Mouse (Mus musculus) embryonic fibroblast, embryonic 13.5 days (primary cell): ENCODE results near the gene Srsf4. TPM values are rescaled to one million over a fixed set of nuclear protein-coding genes. Genes with fewer than 3 reads are reported as not detected.

Source experiments
- H3K27ac ChIP-seq: 2 replicates; pipeline ENCODE4 v1.5.1; 2012; ENCODE audit warnings: low read length, control low read depth, inconsistent platforms; ENCODE audit not compliant: insufficient read depth
- H3K4me1 ChIP-seq: 2 replicates; pipeline ENCODE4 v1.6.1; 2011; ENCODE audit warnings: low read length; ENCODE audit not compliant: control insufficient read depth, insufficient read depth
- H3K4me3 ChIP-seq: 2 replicates; pipeline ENCODE4 v1.5.1; 2011; ENCODE audit warnings: mild to moderate bottlenecking, control low read depth, low read length; ENCODE audit not compliant: insufficient read depth
- CTCF ChIP-seq: IDR thresholded peaks from 2 replicates; pipeline ENCODE4 v1.5.1; 2011; ENCODE audit warnings: mild to moderate bottlenecking, control low read depth, low read length, moderate library complexity, borderline replicate concordance; ENCODE audit not compliant: insufficient read depth
- POLR2A ChIP-seq: IDR thresholded peaks from 2 replicates; pipeline ENCODE4 v1.6.1; 2011; ENCODE audit warnings: low read depth, mild to moderate bottlenecking, control low read depth, low read length, moderate library complexity
- polyA plus RNA-seq: library from polyadenylated mRNA; stranded (reverse); fragments of >200 nt; gene quantifications from 2 replicates; pipeline ENCODE4 v1.2.4, GENCODE M21; 2011; ENCODE audit warnings: low read depth; ENCODE audit not compliant: missing spikeins, insufficient read length

Srsf4 gene
- polyA plus RNA-seq, 1 experiment, result 40.6 TPM

DNA sequence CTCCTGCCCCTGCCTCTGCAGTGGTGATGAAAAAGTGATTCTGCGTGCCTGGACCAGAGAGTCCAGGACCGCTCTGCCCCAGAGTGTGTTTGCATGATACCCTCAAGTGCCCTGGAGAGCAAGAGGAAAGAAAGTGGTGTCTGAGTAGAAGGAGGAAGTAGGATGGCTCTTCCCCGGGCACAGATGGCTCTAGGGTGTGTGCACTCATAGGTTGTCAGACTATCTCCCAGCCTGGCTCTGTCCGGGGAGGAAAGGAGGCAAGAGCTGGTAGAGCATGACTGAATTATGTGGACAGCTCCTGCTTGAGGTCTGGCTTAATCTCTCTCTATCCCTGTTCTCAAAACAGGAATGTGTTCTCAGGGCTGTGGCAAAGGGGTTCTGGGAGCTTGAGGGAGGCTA, 12.1 kb upstream of the Srsf4 start:
- H3K4me3 ChIP-seq, result no peak overlapping the region
- no peak overlapping the region for H3K27ac ChIP-seq
- H3K4me1 ChIP-seq, result no peaks in the 10 kb centered on the region
- TF ChIP-seq CTCF, result no peak
- no peak for TF ChIP-seq POLR2A

DNA sequence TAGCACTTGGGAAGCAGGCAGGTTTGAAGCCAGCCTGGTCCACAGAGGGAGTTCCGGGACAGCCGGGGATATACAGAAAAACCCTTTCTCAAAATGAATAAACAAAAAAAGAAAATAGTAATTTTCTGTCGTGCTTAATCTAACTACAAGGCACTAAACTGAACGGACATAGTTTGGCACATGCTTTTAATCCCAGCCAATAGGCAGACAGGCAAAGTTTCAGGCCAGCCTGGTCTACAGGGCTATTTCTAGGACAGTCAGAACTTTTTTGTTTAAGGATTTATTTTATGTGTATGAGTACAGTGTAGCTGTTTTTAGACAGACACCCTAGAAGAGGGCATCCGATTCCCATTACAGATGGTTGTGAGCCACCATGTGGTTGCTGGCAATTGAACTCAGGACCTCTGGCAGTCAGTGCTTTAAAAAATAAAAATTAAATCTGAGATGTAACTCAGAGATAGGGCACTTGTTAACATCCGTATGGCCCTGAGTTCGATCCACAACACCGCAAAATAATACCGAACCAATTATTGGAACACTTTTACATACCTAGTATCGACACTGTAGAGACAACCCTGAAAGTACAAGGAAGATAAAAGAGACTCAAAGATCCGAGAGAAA, 635 bp upstream of the Srsf4 start:
- no peak for TF ChIP-seq CTCF
- Histone ChIP-seq H3K4me3 (peak overlapping the region; percentile 82), H3K27ac (peak overlapping the region; percentile 93), H3K4me1 (peaks cover 4% of the 10 kb centered on the region)

DNA sequence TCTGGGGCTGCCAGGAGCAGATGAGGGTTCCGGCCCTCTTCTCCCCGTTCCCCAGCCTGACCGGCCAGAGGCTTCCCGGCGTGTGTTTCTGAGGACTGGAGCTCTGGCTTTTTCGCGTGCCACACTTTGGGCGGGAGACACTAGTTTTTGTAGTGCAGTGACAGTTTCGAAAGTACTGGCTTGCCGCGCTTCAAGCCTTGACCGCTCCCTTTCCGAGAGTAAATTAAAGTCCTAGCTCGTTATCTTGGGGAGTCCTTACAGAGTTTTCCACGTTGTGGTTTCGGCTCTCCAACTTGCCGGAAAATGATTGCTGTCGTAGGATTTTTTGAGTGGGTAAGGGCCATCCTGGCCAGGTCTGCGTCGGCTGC, 736 bp downstream of the Srsf4 start:
- peaks cover 4% of the 10 kb centered on the region for H3K4me1 ChIP-seq
- no peak for TF ChIP-seq CTCF
- no peak for TF ChIP-seq POLR2A
- H3K27ac ChIP-seq, result peak overlapping the region; percentile 90
- peak overlapping the region; percentile 83 for H3K4me3 ChIP-seq

DNA sequence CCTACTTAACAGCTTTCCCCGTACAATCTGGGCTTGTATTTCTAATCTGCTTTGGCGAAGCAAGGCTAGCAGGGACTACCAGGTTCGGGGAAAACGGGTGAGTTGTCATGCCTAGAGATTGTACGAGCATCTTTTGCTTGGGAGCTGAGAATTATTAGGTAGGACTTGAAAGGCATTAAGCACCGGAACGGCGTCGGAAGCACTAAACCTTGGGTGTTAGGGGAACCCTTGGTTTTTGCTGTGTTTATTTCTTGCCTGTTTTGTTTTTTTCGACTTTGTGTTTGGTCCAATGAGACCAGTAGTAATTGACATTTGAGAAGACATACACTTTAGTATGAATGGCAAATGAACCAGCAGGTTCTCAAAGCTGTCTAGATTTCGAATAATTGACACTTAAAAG, 1.1 kb downstream of the Srsf4 start:
- Histone ChIP-seq H3K4me1 (peaks cover 4% of the 10 kb centered on the region), H3K27ac (peak overlapping the region; percentile 90), H3K4me3 (peak overlapping the region; percentile 83)
- TF ChIP-seq CTCF, result no peak
- TF ChIP-seq POLR2A, result no peak

DNA sequence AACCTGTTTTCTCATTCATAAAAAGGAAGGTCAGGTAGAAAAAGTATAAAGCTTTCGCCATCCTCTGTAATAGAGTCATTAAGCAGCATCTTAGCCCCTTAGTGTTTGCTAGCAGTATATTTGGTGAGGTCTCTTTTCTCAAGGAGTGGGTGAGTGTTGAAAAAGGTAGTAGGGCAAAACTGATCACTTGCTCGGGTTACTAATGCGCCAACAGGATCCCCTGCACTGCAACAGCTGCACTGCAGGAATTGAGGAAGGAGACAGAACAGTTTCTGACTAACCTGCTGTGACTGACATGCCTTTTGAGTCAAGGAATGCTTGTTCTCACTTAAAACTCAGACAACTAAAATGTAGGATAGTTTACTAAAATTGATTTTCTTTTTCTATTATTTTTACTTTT, 1.8 kb downstream of the Srsf4 start:
- no peak overlapping the region for H3K27ac ChIP-seq
- H3K4me3 ChIP-seq, result peak overlapping the region; percentile 83
- TF ChIP-seq CTCF (no peak), POLR2A (no peak)
- peaks cover 4% of the 10 kb centered on the region for H3K4me1 ChIP-seq

DNA sequence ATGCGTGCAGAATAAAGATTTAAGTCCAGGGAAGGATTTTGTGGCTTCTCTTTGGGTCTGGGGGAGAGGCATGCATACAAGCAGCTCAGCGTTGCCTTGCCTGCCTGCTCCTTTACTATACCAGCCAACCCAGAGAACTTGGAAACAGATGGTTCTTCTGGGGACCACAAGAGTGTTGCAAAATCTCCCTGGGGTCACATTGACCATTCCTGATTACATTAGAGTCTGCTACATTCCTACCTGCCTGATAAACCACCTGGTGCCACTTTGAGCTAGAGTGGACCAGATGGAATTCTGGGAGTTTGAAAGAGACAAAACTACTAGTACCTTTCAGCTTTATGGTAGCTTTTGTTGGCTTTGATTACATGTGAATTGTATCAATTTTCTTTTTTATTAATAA, 3.4 kb downstream of the Srsf4 start:
- no peak overlapping the region for H3K27ac ChIP-seq
- H3K4me3 ChIP-seq, result no peak overlapping the region
- peaks cover 7% of the 10 kb centered on the region for H3K4me1 ChIP-seq
- no peak for TF ChIP-seq CTCF
- no peak for TF ChIP-seq POLR2A

DNA sequence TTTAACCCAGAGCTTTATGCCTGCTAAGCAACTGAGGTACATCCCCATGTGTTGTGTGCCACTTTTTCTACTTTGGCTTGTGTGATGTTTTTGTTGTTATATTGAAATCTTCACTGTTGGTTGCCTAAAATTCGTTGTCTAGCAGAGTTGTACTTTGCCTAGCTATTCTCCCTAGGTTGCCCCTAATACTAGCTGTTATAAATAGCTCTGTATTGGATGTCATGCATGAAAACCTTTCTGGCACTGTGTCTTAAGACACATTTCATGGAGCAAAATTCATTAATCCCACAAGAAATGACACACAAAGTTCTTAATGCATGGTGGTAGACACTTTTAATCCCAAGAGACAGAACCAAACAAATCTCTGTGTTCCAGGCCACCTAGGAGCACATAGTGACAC, 6.3 kb downstream of the Srsf4 start:
- TF ChIP-seq POLR2A (no peak), CTCF (no peak)
- no peak overlapping the region for H3K4me3 ChIP-seq
- peaks cover 8% of the 10 kb centered on the region for H3K4me1 ChIP-seq
- no peak overlapping the region for H3K27ac ChIP-seq

DNA sequence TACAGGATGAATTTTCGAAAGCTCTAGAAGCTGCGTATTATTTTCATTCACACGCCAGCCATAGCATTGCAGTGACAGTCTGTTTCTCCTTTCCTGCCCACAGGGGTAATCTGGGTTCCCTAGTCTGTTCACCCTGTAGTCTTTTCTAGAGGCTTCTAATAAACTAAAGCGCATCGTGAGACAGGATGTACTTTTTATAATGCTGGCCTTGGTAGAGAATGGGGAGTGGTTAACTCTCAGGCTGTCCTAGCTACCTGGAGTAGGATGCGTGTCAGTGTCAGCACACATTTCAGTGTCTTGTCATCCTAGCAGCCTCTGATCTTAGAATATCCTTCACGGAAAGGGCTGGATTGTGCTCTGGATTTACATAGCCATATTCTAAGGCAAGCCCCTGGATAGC, 7.9 kb downstream of the Srsf4 start:
- no peak overlapping the region for H3K4me3 ChIP-seq
- no peak overlapping the region for H3K27ac ChIP-seq
- peaks cover 8% of the 10 kb centered on the region for H3K4me1 ChIP-seq
- TF ChIP-seq POLR2A (no peak), CTCF (no peak)

DNA sequence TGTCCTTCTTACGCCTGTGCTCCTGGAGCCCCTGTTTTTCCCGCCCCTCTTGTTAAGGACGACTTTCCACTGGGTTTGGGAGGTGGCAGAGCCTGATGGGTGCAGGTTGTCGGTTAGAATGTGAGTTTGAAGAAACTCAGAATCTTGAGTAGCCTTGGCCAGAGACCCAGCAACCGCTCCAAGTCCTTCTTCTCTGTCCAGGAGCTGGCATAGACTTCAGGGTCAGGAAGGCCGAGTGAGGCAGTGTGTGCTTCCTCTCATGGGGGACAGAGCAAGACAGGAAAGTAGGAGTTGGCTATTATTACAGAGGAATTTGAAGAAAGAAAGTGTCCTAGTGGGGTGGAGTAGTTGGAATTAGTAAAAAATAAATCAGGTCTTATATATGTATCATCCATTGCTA, 10.2 kb downstream of the Srsf4 start:
- H3K4me1 ChIP-seq, result peaks cover 5% of the 10 kb centered on the region
- no peak overlapping the region for H3K27ac ChIP-seq
- no peak overlapping the region for H3K4me3 ChIP-seq
- TF ChIP-seq POLR2A (no peak), CTCF (no peak)

DNA sequence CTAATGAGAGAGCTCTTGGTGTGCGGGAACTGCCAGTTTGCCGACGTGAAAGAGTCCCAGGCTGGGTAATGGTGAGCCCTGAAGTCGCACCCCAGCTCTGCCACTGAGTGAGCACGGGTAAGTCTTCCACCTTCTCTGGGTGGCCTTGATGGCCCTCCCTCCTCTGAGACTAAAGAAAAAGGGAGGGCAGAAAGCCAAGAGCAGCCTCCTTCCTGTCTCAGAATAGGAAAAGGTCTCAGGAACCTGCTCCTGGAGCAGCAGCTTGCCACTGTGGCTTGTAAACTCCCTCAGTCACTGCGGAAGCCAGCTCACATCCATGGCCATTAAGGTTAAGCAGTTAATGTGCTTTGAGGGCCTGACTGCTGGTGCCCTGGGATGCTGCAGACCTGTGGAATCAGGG, 12.0 kb downstream of the Srsf4 start:
- no peak for TF ChIP-seq POLR2A
- TF ChIP-seq CTCF, result no peak
- H3K27ac ChIP-seq, result no peak overlapping the region
- H3K4me1 ChIP-seq, result peaks cover 8% of the 10 kb centered on the region
- no peak overlapping the region for H3K4me3 ChIP-seq

DNA sequence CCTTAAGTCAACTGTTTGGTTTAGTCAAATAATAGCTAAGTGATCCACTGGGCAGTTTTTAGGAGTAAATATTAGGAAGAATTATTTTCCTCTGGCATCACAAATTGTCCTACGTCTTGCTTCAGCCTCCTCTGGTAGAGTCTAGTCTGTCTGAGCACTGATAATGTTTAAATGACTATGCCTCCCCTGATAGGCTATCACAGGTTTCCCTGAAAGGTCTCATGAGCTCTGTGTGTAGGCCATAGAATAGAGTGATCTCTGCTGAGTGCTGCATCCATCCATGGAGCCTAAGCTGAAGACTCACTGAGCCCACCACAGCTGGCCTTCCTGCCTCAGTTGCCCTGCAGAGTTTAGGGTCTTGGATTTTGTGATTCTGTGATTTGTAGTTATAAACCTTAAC, 15.1 kb downstream of the Srsf4 start:
- no peak overlapping the region for H3K27ac ChIP-seq
- TF ChIP-seq CTCF (no peak), POLR2A (no peak)
- H3K4me3 ChIP-seq, result no peak overlapping the region
- H3K4me1 ChIP-seq, result peaks cover 3% of the 10 kb centered on the region; the same call in 1 of the 2 replicates
